17 mouse cellular contexts compared by ENCODE assay signal in the genomic region with DNA sequence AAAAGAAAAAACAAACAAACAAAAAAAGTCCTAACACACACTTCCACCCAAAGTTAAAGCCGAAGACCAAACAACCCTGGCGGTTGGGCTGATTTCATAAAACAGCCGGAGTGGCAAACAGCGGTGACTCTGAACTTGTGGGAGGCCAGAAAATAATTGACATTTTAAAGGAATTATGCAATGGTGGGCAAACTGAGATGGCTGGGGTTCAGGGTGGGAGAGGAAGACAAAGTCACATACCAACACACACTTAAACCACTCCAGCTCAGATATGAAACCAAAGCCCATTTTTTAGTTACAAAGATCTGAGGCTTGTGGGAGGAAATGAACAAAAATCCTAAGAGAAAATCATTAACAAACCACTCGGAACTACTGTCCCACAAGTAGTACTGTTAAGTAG.
"Had no signal": no experiment of that assay in that cellular context is flagged by ENCODE, and none has a peak within 500 bp of the region (broad histone marks: within the 10 kb centered on the region; RNA-seq: fewer than 3 reads in every experiment).

No protein-coding gene starts in this region.

- H3K27ac ChIP-seq: liver, embryonic 13.5 days; liver, embryonic 15.5 days; macrophage; midbrain, embryonic 13.5 days; midbrain, embryonic 15.5 days; neural tube, embryonic 12.5 days; stomach, embryonic 15.5 days; stomach, postnatal 0 days had no signal

- H3K4me1 ChIP-seq: liver, embryonic 13.5 days; megakaryocyte, embryonic 14.5 days; midbrain, embryonic 13.5 days; midbrain, embryonic 15.5 days; neural tube, embryonic 12.5 days; stomach, embryonic 15.5 days had no signal

- DNase-seq: liver, embryonic 13.5 days; liver, postnatal 0 days; lung, postnatal 14 days; right cerebral cortex, postnatal 14 days; thymus, adult 2 months; thymus, postnatal 25 days; thymus, postnatal 4 days had no signal

- H3K36me3 ChIP-seq: liver, embryonic 13.5 days; liver, embryonic 15.5 days; midbrain, embryonic 13.5 days; midbrain, embryonic 15.5 days; neural tube, embryonic 12.5 days; stomach, embryonic 15.5 days had no signal

- ATAC-seq: liver, postnatal 0 days; midbrain, embryonic 13.5 days; midbrain, embryonic 15.5 days had no signal

- H3K4me2 ChIP-seq: liver, embryonic 11.5 days; liver, embryonic 13.5 days; liver, embryonic 15.5 days; midbrain, embryonic 11.5 days; midbrain, embryonic 13.5 days; midbrain, embryonic 15.5 days; neural tube, embryonic 12.5 days; stomach, embryonic 15.5 days had no signal

- H3K9ac ChIP-seq: liver, embryonic 13.5 days; liver, embryonic 15.5 days; liver, postnatal 0 days; midbrain, embryonic 13.5 days; midbrain, embryonic 15.5 days; neural tube, embryonic 12.5 days; stomach, embryonic 15.5 days had no signal

- H3K4me3 ChIP-seq: liver, embryonic 13.5 days; liver, embryonic 15.5 days; megakaryocyte, embryonic 14.5 days; midbrain, embryonic 13.5 days; midbrain, embryonic 15.5 days; neural tube, embryonic 12.5 days; stomach, embryonic 15.5 days had no signal

- H3K9me3 ChIP-seq: liver, embryonic 13.5 days; liver, embryonic 15.5 days; midbrain, embryonic 13.5 days; midbrain, embryonic 15.5 days; neural tube, embryonic 12.5 days; stomach, embryonic 15.5 days had no signal

- H3K27me3 ChIP-seq: liver, embryonic 13.5 days; liver, embryonic 15.5 days; megakaryocyte, embryonic 14.5 days; midbrain, embryonic 13.5 days; midbrain, embryonic 15.5 days; neural tube, embryonic 12.5 days; stomach, embryonic 15.5 days had no signal
